Mouse (Mus musculus): ENCODE results near the gene Vash1.

DNA sequence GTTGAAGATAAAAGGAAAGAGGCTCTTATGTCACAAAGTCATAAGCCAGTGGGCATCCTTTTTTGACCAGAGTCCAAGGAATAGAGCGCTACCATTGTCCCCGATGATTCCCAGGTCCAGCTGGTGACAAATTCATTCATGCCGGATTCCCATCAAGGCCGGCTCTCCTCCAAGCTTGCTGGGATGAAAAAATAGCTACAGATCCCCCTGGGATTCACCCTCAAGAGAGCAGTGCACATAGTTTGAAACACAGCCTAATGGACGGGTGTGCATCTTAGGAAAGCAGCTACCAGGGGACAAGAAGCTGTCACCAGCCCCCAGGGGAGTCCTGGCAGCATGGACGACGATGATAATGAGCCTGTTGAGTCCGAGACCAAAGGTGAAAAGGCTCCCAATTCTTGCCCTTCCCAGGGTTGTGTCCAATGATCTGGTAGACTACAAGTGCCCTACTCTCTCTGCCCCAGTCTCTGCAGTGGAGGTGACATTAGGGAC lies 55.9 kb downstream of the Vash1 start, which contains the start of gene Lrrc74a:
- TF ChIP-seq CTCF (IDR thresholded peaks at IDR 0.05; ENCODE audit: low read depth) (no peak), EP300 (IDR thresholded peaks at IDR 0.05; ENCODE audit: low read depth) (no peak)

Measured in liver, embryonic 14.5 days (tissue).